Mouse (Mus musculus) hindbrain, embryonic 14.5 days (tissue): ENCODE data around the gene Rcor1. TPM values are rescaled to one million over a fixed set of nuclear protein-coding genes. Genes with fewer than 3 reads are reported as not detected.

Experiments used
- ATAC-seq: fragments of 200-750 bp; cut with Nextera tagmentation; 2 replicates; pipeline ENCODE4 v1.8.0; 2017; ENCODE audit warnings: moderate number of reproducible peaks, mild to moderate bottlenecking, moderate TSS enrichment, moderate library complexity; ENCODE audit not compliant: low FRiP score
- DNase-seq: peaks from one replicate; pipeline ENCODE4 v3.0.0-alpha.2; 2015; ENCODE audit warnings: low spot score
- H3K27ac ChIP-seq: fragments of 300-500 bp; sonication (generic); 2 replicates; pipeline ENCODE4 v1.5.1; 2014; ENCODE audit warnings: mild to moderate bottlenecking, moderate library complexity
- H3K27me3 ChIP-seq: fragments of 300-500 bp; sonication (generic); 2 replicates; pipeline ENCODE4 v1.6.1; 2014; ENCODE audit warnings: mild to moderate bottlenecking, low read length, mixed read lengths; ENCODE audit not compliant: control insufficient read depth, insufficient read depth
- H3K36me3 ChIP-seq: fragments of 300-500 bp; sonication (generic); replicated peaks from 2 replicates; pipeline ENCODE4 v1.6.1; 2014; ENCODE audit not compliant: control insufficient read depth, insufficient read depth
- H3K4me1 ChIP-seq: fragments of 300-500 bp; sonication (generic); replicated peaks from 2 replicates; pipeline ENCODE4 v1.6.1; 2014; ENCODE audit warnings: antibody characterized with exemption, low read length, mixed read lengths; ENCODE audit not compliant: control insufficient read depth, insufficient read depth
- H3K4me2 ChIP-seq: fragments of 300-500 bp; sonication (generic); replicated peaks from 2 replicates; pipeline ENCODE4 v1.6.1; 2014; ENCODE audit warnings: mild to moderate bottlenecking, moderate library complexity
- H3K4me3 ChIP-seq: fragments of 300-500 bp; sonication (generic); replicated peaks from 2 replicates; pipeline ENCODE4 v1.5.1; 2014; ENCODE audit warnings: mild to moderate bottlenecking, low read length
- H3K9ac ChIP-seq: fragments of 300-500 bp; sonication (generic); 2 replicates; pipeline ENCODE4 v1.6.1; 2014
- H3K9me3 ChIP-seq: fragments of 300-500 bp; sonication (generic); 2 replicates; pipeline ENCODE4 v1.6.1; 2016; ENCODE audit warnings: low read length; ENCODE audit not compliant: control insufficient read depth
- WGBS: fragments of 180-500 bp; shearing (Covaris S2); extraction: QIAGEN DNeasy Blood & Tissue Kit; methylation state at CpG from one replicate; pipeline ENCODE4 v1.1.7; 2014; 5-methylcytosine and 5-hydroxymethylcytosine counted together
- polyA plus RNA-seq: library from polyadenylated mRNA; unstranded; fragments of >200 nt; fragmentation: Nextera tagmentation; extraction: Ambion mirVana; gene quantifications from 2 replicates; pipeline ENCODE4 v1.2.1, GENCODE M21; 2014

Rcor1 gene
- polyA plus RNA-seq, 1 experiment from 2014 or later: 6.8 TPM

GRCm38 (mm10) chr12:110999820-111000219, 39.3 kb upstream of the Rcor1 start:
- Histone ChIP-seq H3K4me1 (no peaks in the 10 kb centered on the region), H3K9ac (no peak overlapping the region), H3K36me3 (no peaks in the 10 kb centered on the region), H3K4me2 (no peak overlapping the region), H3K27me3 (no peaks in the 10 kb centered on the region), H3K9me3 (0 out of 2 replicates have a peak, but pooled peaks cover 5% of the 10 kb centered on the region), H3K4me3 (no peak overlapping the region), H3K27ac (no peak overlapping the region)
- 94% methylated on average over 2 of the region's 2 CpGs for WGBS
- ATAC-seq (no peak), DNase-seq (no peak)

- H3K9me3 ChIP-seq: 0 out of 2 replicates have a peak, but pooled peaks cover 5% of the 10 kb centered on the region
- ATAC-seq (no peak), DNase-seq (no peak)
- H3K4me3 ChIP-seq: no peak overlapping the region
- H3K9ac ChIP-seq: no peak overlapping the region
- WGBS: 94% methylated on average over 7 of the region's 7 CpGs
- H3K27me3 ChIP-seq: no peaks in the 10 kb centered on the region
- H3K36me3 ChIP-seq: no peaks in the 10 kb centered on the region
- no peak overlapping the region for H3K4me2 ChIP-seq
- no peaks in the 10 kb centered on the region for H3K4me1 ChIP-seq
- H3K27ac ChIP-seq: no peak overlapping the region
These were observed 38.2 kb upstream of the Rcor1 start for GRCm38 (mm10) chr12:111000956-111001355.

- Histone ChIP-seq H3K9me3 (no peaks in the 10 kb centered on the region), H3K4me3 (no peak overlapping the region), H3K4me2 (no peak overlapping the region), H3K4me1 (no peaks in the 10 kb centered on the region), H3K9ac (no peak overlapping the region), H3K36me3 (no peaks in the 10 kb centered on the region), H3K27me3 (no peaks in the 10 kb centered on the region), H3K27ac (no peak overlapping the region)
- ATAC-seq (no peak), DNase-seq (no peak)
- WGBS: 83% methylated on average over 9 of the region's 9 CpGs
These were observed 35.0 kb upstream of the Rcor1 start for GRCm38 (mm10) chr12:111004142-111004541.

- H3K4me3 ChIP-seq: no peak overlapping the region
- no peak overlapping the region for H3K9ac ChIP-seq
- H3K9me3 ChIP-seq: no peaks in the 10 kb centered on the region
- H3K36me3 ChIP-seq: no peaks in the 10 kb centered on the region
- WGBS: 79% methylated on average over 6 of the region's 6 CpGs
- no peak overlapping the region for H3K27ac ChIP-seq
- H3K27me3 ChIP-seq: no peaks in the 10 kb centered on the region
- no peaks in the 10 kb centered on the region for H3K4me1 ChIP-seq
- H3K4me2 ChIP-seq: no peak overlapping the region
- no peak for ATAC-seq
- DNase-seq: no peak
These were observed 33.3 kb upstream of the Rcor1 start for GRCm38 (mm10) chr12:111005803-111006202.

- no peaks in the 10 kb centered on the region for H3K36me3 ChIP-seq
- H3K9me3 ChIP-seq: no peaks in the 10 kb centered on the region
- no peak for ATAC-seq
- no peaks in the 10 kb centered on the region for H3K27me3 ChIP-seq
- no peak overlapping the region for H3K4me2 ChIP-seq
- H3K4me3 ChIP-seq: no peak overlapping the region
- WGBS: 54% methylated on average over 5 of the region's 5 CpGs
- no peak overlapping the region for H3K9ac ChIP-seq
- DNase-seq: no peak
- no peak overlapping the region for H3K27ac ChIP-seq
- no peaks in the 10 kb centered on the region for H3K4me1 ChIP-seq
These were observed 32.8 kb upstream of the Rcor1 start for GRCm38 (mm10) chr12:111006339-111006738.

GRCm38 (mm10) chr12:111007134-111008103, 31.7 kb upstream of the Rcor1 start:
- Histone ChIP-seq H3K4me3 (no peak overlapping the region), H3K27ac (no peak overlapping the region), H3K4me2 (no peak overlapping the region), H3K9me3 (no peaks in the 10 kb centered on the region), H3K27me3 (no peaks in the 10 kb centered on the region), H3K9ac (no peak overlapping the region), H3K4me1 (no peaks in the 10 kb centered on the region), H3K36me3 (no peaks in the 10 kb centered on the region)
- WGBS: 79% methylated on average over 14 of the region's 14 CpGs
- ATAC-seq (no peak), DNase-seq (no peak)

GRCm38 (mm10) chr12:111008500-111009490, 30.4 kb upstream of the Rcor1 start:
- DNase-seq: no peak
- ATAC-seq: peak; percentile 31; the same call in 1 of the 2 replicates
- Histone ChIP-seq H3K27me3 (no peaks in the 10 kb centered on the region), H3K27ac (no peak overlapping the region), H3K36me3 (no peaks in the 10 kb centered on the region), H3K9ac (no peak overlapping the region), H3K4me3 (no peak overlapping the region), H3K9me3 (no peaks in the 10 kb centered on the region), H3K4me1 (no peaks in the 10 kb centered on the region), H3K4me2 (no peak overlapping the region)
- 62% methylated on average over 11 of the region's 11 CpGs for WGBS

- H3K4me3 ChIP-seq: no peak overlapping the region
- H3K27ac ChIP-seq: no peak overlapping the region
- no peak overlapping the region for H3K9ac ChIP-seq
- no peak overlapping the region for H3K4me2 ChIP-seq
- H3K9me3 ChIP-seq: no peaks in the 10 kb centered on the region
- WGBS: 78% methylated on average over 6 of the region's 6 CpGs
- ATAC-seq: no peak
- no peaks in the 10 kb centered on the region for H3K27me3 ChIP-seq
- DNase-seq: no peak
- H3K4me1 ChIP-seq: no peaks in the 10 kb centered on the region
- no peaks in the 10 kb centered on the region for H3K36me3 ChIP-seq
These were observed 29.4 kb upstream of the Rcor1 start for GRCm38 (mm10) chr12:111009615-111010257.
